Mouse (Mus musculus): ENCODE data around the gene Nt5dc2.

Gene Nt5dc2

GRCm38 (mm10) chr14:31134015-31135000 is 3.5 kb downstream of the Nt5dc2 start:
- no peak for DNase-seq (ENCODE audit: low read depth, low spot score)

GRCm38 (mm10) chr14:31135495-31136410 is 4.9 kb downstream of the Nt5dc2 start:
- no peak for DNase-seq (ENCODE audit: low read depth, low spot score)

- no peak for DNase-seq (ENCODE audit: low read depth, low spot score)
Measured at GRCm38 (mm10) chr14:31136411-31137280, 5.8 kb downstream of the Nt5dc2 start.

- DNase-seq (ENCODE audit: low read depth, low spot score), result no peak
Measured at GRCm38 (mm10) chr14:31137281-31137595, 6.4 kb downstream of the Nt5dc2 start.

GRCm38 (mm10) chr14:31137791-31138190 is 6.9 kb downstream of the Nt5dc2 start:
- DNase-seq (ENCODE audit: low read depth, low spot score), result no peak

- no peak for DNase-seq (ENCODE audit: low read depth, low spot score)
Measured at GRCm38 (mm10) chr14:31138219-31138896, 7.5 kb downstream of the Nt5dc2 start.

GRCm38 (mm10) chr14:31138897-31139429 is 8.1 kb downstream of the Nt5dc2 start:
- no peak for DNase-seq (ENCODE audit: low read depth, low spot score)

- DNase-seq (ENCODE audit: low read depth, low spot score), result no peak
Measured at GRCm38 (mm10) chr14:31139666-31140065, 8.8 kb downstream of the Nt5dc2 start.

GRCm38 (mm10) chr14:31140141-31140540 is 9.3 kb downstream of the Nt5dc2 start:
- DNase-seq (ENCODE audit: low read depth, low spot score), result no peak

- no peak for DNase-seq (ENCODE audit: low read depth, low spot score)
Measured at GRCm38 (mm10) chr14:31141011-31141410, 10.2 kb downstream of the Nt5dc2 start.

- no peak for DNase-seq (ENCODE audit: low read depth, low spot score)
Measured at GRCm38 (mm10) chr14:31145694-31146093, 14.8 kb downstream of the Nt5dc2 start.

GRCm38 (mm10) chr14:31160196-31161150 is 29.6 kb downstream of the Nt5dc2 start:
- DNase-seq (ENCODE audit: low read depth, low spot score), result peak; percentile 39

- DNase-seq (ENCODE audit: low read depth, low spot score), result no peak
Measured at GRCm38 (mm10) chr14:31161191-31161590, 30.3 kb downstream of the Nt5dc2 start.

- no peak for DNase-seq (ENCODE audit: low read depth, low spot score)
Measured at GRCm38 (mm10) chr14:31161638-31162037, 30.8 kb downstream of the Nt5dc2 start.

- DNase-seq (ENCODE audit: low read depth, low spot score), result no peak
Measured at GRCm38 (mm10) chr14:31164067-31164466, 33.2 kb downstream of the Nt5dc2 start.

GRCm38 (mm10) chr14:31165010-31165409 is 34.2 kb downstream of the Nt5dc2 start:
- DNase-seq (ENCODE audit: low read depth, low spot score), result no peak

GRCm38 (mm10) chr14:31165458-31165857 is 34.6 kb downstream of the Nt5dc2 start:
- no peak for DNase-seq (ENCODE audit: low read depth, low spot score)

GRCm38 (mm10) chr14:31165991-31166630 is 35.3 kb downstream of the Nt5dc2 start:
- DNase-seq (ENCODE audit: low read depth, low spot score), result no peak

- no peak for DNase-seq (ENCODE audit: low read depth, low spot score)
Measured at GRCm38 (mm10) chr14:31166827-31167226, 36.0 kb downstream of the Nt5dc2 start.
